Mouse (Mus musculus) bone marrow macrophage, adult 2 months (primary cell): ENCODE measurements at regions not wholly inside any gene's neighbourhood (a gene's known extent, or its start where the extent isn't known, plus 50 kb on each side); places are given as distances from the start of the nearest gene placed in this dataset.

ENCODE experiments used
- CTCF ChIP-seq: IDR thresholded peaks from 2 replicates; pipeline ENCODE4 v1.5.1; 2012; ENCODE audit warnings: low read depth, mild to moderate bottlenecking, low read length, moderate library complexity
- POLR2A ChIP-seq: IDR thresholded peaks from 2 replicates; pipeline ENCODE4 v1.6.1; 2012; ENCODE audit warnings: mild to moderate bottlenecking, low read depth, low read length, borderline replicate concordance

DNA sequence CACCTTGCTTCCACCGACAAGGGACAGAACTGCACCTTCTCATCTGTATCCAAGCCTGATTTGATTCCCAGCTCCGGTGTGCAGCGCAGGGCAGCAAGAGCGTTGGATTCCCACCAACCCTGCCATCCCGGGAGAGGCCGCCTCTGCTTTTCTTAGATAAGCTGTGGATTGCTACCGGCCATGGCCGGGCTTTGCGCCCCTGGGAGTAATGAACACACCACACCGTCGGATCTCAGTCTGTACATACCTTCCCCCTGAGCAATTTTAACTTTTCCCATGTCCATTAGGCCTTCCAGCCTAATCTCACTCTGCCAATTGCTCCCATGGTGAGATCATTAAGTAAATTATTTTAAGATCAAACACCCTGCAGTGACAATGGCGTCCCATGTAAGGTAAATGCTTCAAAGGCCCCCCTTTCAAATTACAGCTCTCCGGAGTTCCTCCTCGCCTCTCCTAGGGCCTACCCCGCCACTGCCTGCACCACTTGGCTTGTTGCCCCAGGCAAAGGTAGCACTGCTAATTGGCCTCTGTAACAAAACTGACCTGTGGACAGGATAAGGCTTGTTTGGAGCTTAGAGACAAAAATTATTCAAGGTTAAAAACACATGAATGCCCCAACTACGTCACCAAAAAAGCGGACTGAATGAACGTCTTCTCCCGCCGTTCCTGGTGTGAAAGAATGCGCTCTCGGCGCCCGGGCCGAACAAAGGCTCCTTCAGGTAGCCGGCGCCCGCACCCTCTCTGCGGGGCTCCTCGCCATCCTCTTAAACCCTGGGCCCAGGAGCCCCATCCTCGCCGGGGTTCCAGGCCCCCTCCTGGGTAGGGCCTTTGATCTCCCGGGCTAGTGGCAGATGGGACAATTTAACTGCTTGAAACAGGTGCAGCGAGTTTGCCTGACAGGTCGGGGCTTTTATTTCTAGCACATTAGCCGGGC, 228.5 kb upstream of the Sp4 start:
- TF ChIP-seq CTCF (no peak), POLR2A (no peak)
